Mouse (Mus musculus): ENCODE measurements around the gene Carmil2. TPM values are rescaled to one million over a fixed set of nuclear protein-coding genes. Genes with fewer than 3 reads are reported as not detected.

Carmil2 gene
- polyA plus RNA-seq, 1 experiment: 1.2 TPM

- H3K27ac ChIP-seq (ENCODE audit: control insufficient read depth, insufficient read depth, low read depth, low read length): no peak overlapping the region
- no peaks in the 10 kb centered on the region for H3K27me3 ChIP-seq (ENCODE audit: control insufficient read depth, insufficient read depth, low read length)
- TF ChIP-seq CTCF (IDR thresholded peaks at IDR 0.05; ENCODE audit: control insufficient read depth, insufficient read depth, insufficient replicate concordance, low read depth, low read length): no peak
- no peaks in the 10 kb centered on the region for H3K36me3 ChIP-seq (ENCODE audit: control insufficient read depth, insufficient read depth, low read length)
- H3K4me3 ChIP-seq (ENCODE audit: control insufficient read depth, low read depth, low read length): peak overlapping the region; percentile 90
- peaks cover 23% of the 10 kb centered on the region for H3K4me1 ChIP-seq (ENCODE audit: control insufficient read depth, insufficient read depth, low read length)
These were observed 22.6 kb downstream of the Carmil2 start for GRCm38 (mm10) chr8:105708675-105709074.

GRCm38 (mm10) chr8:105709317-105709716 is 23.2 kb downstream of the Carmil2 start:
- H3K4me3 ChIP-seq (ENCODE audit: control insufficient read depth, low read depth, low read length): peak overlapping the region; percentile 90
- no peak for TF ChIP-seq POLR2A (IDR thresholded peaks at IDR 0.05; ENCODE audit: control insufficient read depth, low read depth, low read length)
- TF ChIP-seq CTCF (IDR thresholded peaks at IDR 0.05; ENCODE audit: control insufficient read depth, insufficient read depth, insufficient replicate concordance, low read depth, low read length): no peak

GRCm38 (mm10) chr8:105712286-105712685 is 26.2 kb downstream of the Carmil2 start:
- Histone ChIP-seq H3K4me1 (ENCODE audit: control insufficient read depth, insufficient read depth, low read length) (peaks cover 25% of the 10 kb centered on the region), H3K27ac (ENCODE audit: control insufficient read depth, insufficient read depth, low read depth, low read length) (no peak overlapping the region), H3K36me3 (ENCODE audit: control insufficient read depth, insufficient read depth, low read length) (no peaks in the 10 kb centered on the region), H3K4me3 (ENCODE audit: control insufficient read depth, low read depth, low read length) (no peak overlapping the region), H3K27me3 (ENCODE audit: control insufficient read depth, insufficient read depth, low read length) (no peaks in the 10 kb centered on the region)
- TF ChIP-seq POLR2A (IDR thresholded peaks at IDR 0.05; ENCODE audit: control insufficient read depth, low read depth, low read length): no peak
- TF ChIP-seq CTCF (IDR thresholded peaks at IDR 0.05; ENCODE audit: control insufficient read depth, insufficient read depth, insufficient replicate concordance, low read depth, low read length): no peak

More at GRCm38 (mm10) chr8:105709317-105709716, 23.2 kb downstream of the Carmil2 start:
- Histone ChIP-seq H3K36me3 (ENCODE audit: control insufficient read depth, insufficient read depth, low read length) (no peaks in the 10 kb centered on the region), H3K27ac (ENCODE audit: control insufficient read depth, insufficient read depth, low read depth, low read length) (no peak overlapping the region), H3K27me3 (ENCODE audit: control insufficient read depth, insufficient read depth, low read length) (no peaks in the 10 kb centered on the region), H3K4me1 (ENCODE audit: control insufficient read depth, insufficient read depth, low read length) (peaks cover 20% of the 10 kb centered on the region)

- Histone ChIP-seq H3K4me3 (ENCODE audit: control insufficient read depth, low read depth, low read length) (no peak overlapping the region), H3K27ac (ENCODE audit: control insufficient read depth, insufficient read depth, low read depth, low read length) (no peak overlapping the region), H3K4me1 (ENCODE audit: control insufficient read depth, insufficient read depth, low read length) (peaks cover 16% of the 10 kb centered on the region), H3K36me3 (ENCODE audit: control insufficient read depth, insufficient read depth, low read length) (no peaks in the 10 kb centered on the region), H3K27me3 (ENCODE audit: control insufficient read depth, insufficient read depth, low read length) (no peaks in the 10 kb centered on the region)
- TF ChIP-seq POLR2A (IDR thresholded peaks at IDR 0.05; ENCODE audit: control insufficient read depth, low read depth, low read length) (no peak), CTCF (IDR thresholded peaks at IDR 0.05; ENCODE audit: control insufficient read depth, insufficient read depth, insufficient replicate concordance, low read depth, low read length) (peak; percentile 77; the same call in 1 of the 2 replicates)
These were observed 28.1 kb downstream of the Carmil2 start for GRCm38 (mm10) chr8:105714139-105714538.

GRCm38 (mm10) chr8:105715042-105715441 is 29.0 kb downstream of the Carmil2 start:
- Histone ChIP-seq H3K4me3 (ENCODE audit: control insufficient read depth, low read depth, low read length) (no peak overlapping the region), H3K4me1 (ENCODE audit: control insufficient read depth, insufficient read depth, low read length) (peaks cover 12% of the 10 kb centered on the region), H3K27ac (ENCODE audit: control insufficient read depth, insufficient read depth, low read depth, low read length) (no peak overlapping the region), H3K36me3 (ENCODE audit: control insufficient read depth, insufficient read depth, low read length) (no peaks in the 10 kb centered on the region), H3K27me3 (ENCODE audit: control insufficient read depth, insufficient read depth, low read length) (no peaks in the 10 kb centered on the region)
- no peak for TF ChIP-seq POLR2A (IDR thresholded peaks at IDR 0.05; ENCODE audit: control insufficient read depth, low read depth, low read length)
- TF ChIP-seq CTCF (IDR thresholded peaks at IDR 0.05; ENCODE audit: control insufficient read depth, insufficient read depth, insufficient replicate concordance, low read depth, low read length): no peak

- H3K36me3 ChIP-seq (ENCODE audit: control insufficient read depth, insufficient read depth, low read length): no peaks in the 10 kb centered on the region
- H3K4me3 ChIP-seq (ENCODE audit: control insufficient read depth, low read depth, low read length): peak overlapping the region; percentile 73
- H3K4me1 ChIP-seq (ENCODE audit: control insufficient read depth, insufficient read depth, low read length): peaks cover 12% of the 10 kb centered on the region
- no peak overlapping the region for H3K27ac ChIP-seq (ENCODE audit: control insufficient read depth, insufficient read depth, low read depth, low read length)
- H3K27me3 ChIP-seq (ENCODE audit: control insufficient read depth, insufficient read depth, low read length): no peaks in the 10 kb centered on the region
- TF ChIP-seq CTCF (IDR thresholded peaks at IDR 0.05; ENCODE audit: control insufficient read depth, insufficient read depth, insufficient replicate concordance, low read depth, low read length) (no peak), POLR2A (IDR thresholded peaks at IDR 0.05; ENCODE audit: control insufficient read depth, low read depth, low read length) (no peak)
These were observed 30.4 kb downstream of the Carmil2 start for GRCm38 (mm10) chr8:105716302-105716945.

GRCm38 (mm10) chr8:105719637-105720036 is 33.6 kb downstream of the Carmil2 start:
- TF ChIP-seq POLR2A (IDR thresholded peaks at IDR 0.05; ENCODE audit: control insufficient read depth, low read depth, low read length): no peak
- Histone ChIP-seq H3K27ac (ENCODE audit: control insufficient read depth, insufficient read depth, low read depth, low read length) (no peak overlapping the region), H3K4me3 (ENCODE audit: control insufficient read depth, low read depth, low read length) (no peak overlapping the region), H3K4me1 (ENCODE audit: control insufficient read depth, insufficient read depth, low read length) (peaks cover 12% of the 10 kb centered on the region), H3K27me3 (ENCODE audit: control insufficient read depth, insufficient read depth, low read length) (no peaks in the 10 kb centered on the region), H3K36me3 (ENCODE audit: control insufficient read depth, insufficient read depth, low read length) (no peaks in the 10 kb centered on the region)
